Mouse (Mus musculus) cerebellum, adult 9-11 months (tissue): Measurements from ENCODE around the gene Olfr1490.
"Not testable (repeated sequence)": the region's sequence is repeated elsewhere in the genome, so short reads cannot be mapped to it uniquely, and the experiment has no call there.

Experiments used
- DNase-seq: peaks from one replicate; pipeline ENCODE4 v3.0.0; 2022

Gene Olfr1490

GRCm38 (mm10) chr19:13650791-13651190 lies at the start of gene Olfr1490:
Gene Olfr1490, plus strand, starts transcription at chr19:13651091.
- no peak for DNase-seq

- not testable (repeated sequence) for DNase-seq
Measured at GRCm38 (mm10) chr19:13617075-13617474, 33.8 kb upstream of the Olfr1490 start, which contains the start of gene Olfr1487. Gene Olfr1487, plus strand, starts transcription at chr19:13617375.

GRCm38 (mm10) chr19:13631321-13631720 lies 19.6 kb upstream of the Olfr1490 start, which contains the start of gene Olfr1489:
Gene Olfr1489, plus strand, starts transcription at chr19:13631621.
- no peak for DNase-seq

- no peak for DNase-seq
Measured at GRCm38 (mm10) chr19:13696968-13697367, 46.1 kb downstream of the Olfr1490 start, which contains the start of gene Olfr1491. Gene Olfr1491, plus strand, starts transcription at chr19:13697268.
